In genomic region chr12:30164005-30164404, GRCm38 (mm10) we compare ENCODE assay signal across 21 mouse cellular contexts. TPM values are rescaled to one million over a fixed set of nuclear protein-coding genes. Genes with fewer than 3 reads are reported as not detected.
"Had no signal": no experiment of that assay in that cellular context is flagged by ENCODE, and none has a peak within 500 bp of the region (broad histone marks: within the 10 kb centered on the region; RNA-seq: fewer than 3 reads in every experiment).

No protein-coding gene starts in this region.

- H3K36me3 ChIP-seq: neural tube, embryonic 13.5 days; neural tube, embryonic 15.5 days; stomach, embryonic 15.5 days had no signal

- H3K27me3 ChIP-seq: neural tube, embryonic 13.5 days; neural tube, embryonic 15.5 days; stomach, embryonic 15.5 days had no signal

- H3K9me3 ChIP-seq: neural tube, embryonic 13.5 days; neural tube, embryonic 15.5 days; stomach, embryonic 15.5 days had no signal

- H3K27ac ChIP-seq: neural tube, embryonic 13.5 days; neural tube, embryonic 15.5 days; stomach, embryonic 15.5 days; stomach, postnatal 0 days had no signal

- H3K4me2 ChIP-seq: neural tube, embryonic 13.5 days; neural tube, embryonic 15.5 days; stomach, embryonic 15.5 days had no signal

- DNase-seq: retina, postnatal 1 day; right cerebral cortex, adult 18-20 months; right cerebral cortex, postnatal 14 days; right cerebral cortex, postnatal 25 days; right cerebral cortex, postnatal 4 days; spleen, adult 18-20 months; thymus, adult 18-20 months; thymus, adult 2 months; thymus, postnatal 14 days; thymus, postnatal 25 days; thymus, postnatal 36 days; thymus, postnatal 4 days had no signal

- H3K4me3 ChIP-seq: neural tube, embryonic 13.5 days; neural tube, embryonic 15.5 days; stomach, embryonic 15.5 days had no signal

- H3K9ac ChIP-seq: neural tube, embryonic 13.5 days; neural tube, embryonic 15.5 days; stomach, embryonic 15.5 days had no signal

- H3K4me1 ChIP-seq: neural tube, embryonic 13.5 days; neural tube, embryonic 15.5 days; stomach, embryonic 15.5 days had no signal

RNA-seq across cellular contexts. Expression of gene Tpo, which starts 31.6 kb away (rescaled TPM):
- total RNA-seq: neutrophil, adult 5-6 weeks had no signal
- polyA plus RNA-seq: neural tube, embryonic 13.5 days; spleen, adult 2 months; stomach, embryonic 14.5 days; stomach, embryonic 15.5 days; stomach, embryonic 16.5 days; stomach, postnatal 0 days; thymus, postnatal 0 days had no signal
